Mouse (Mus musculus): ENCODE data around the gene Ldlrad2.

DNA sequence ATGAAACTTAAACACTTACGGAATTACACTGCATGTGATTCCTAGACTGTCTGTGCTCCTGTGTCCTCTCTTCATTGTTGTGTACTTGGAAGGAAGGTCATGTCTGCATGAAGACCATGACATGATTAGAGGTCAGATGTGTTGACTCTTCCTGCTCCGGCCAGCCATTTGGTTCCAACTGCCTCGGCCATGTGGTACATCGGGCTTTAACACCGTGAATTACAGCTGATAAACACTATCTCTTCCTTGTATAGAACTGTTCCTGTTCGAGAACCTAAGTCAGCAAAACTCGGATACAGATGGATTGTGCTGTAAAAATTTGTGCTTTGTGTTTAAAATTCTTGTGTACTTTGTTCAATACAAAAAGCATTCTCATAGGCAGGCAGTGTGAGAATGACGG lies 48.5 kb upstream of the Ldlrad2 start:
- TF ChIP-seq CTCF (IDR thresholded peaks at IDR 0.05; ENCODE audit: low read depth, low read length) (no peak), GATA1 (IDR thresholded peaks at IDR 0.05; ENCODE audit: borderline replicate concordance, low read length) (no peak)
